35 mouse cellular contexts compared by ENCODE assay signal in genomic region chr9:114999010-114999770, GRCm38 (mm10). TPM values are rescaled to one million over a fixed set of nuclear protein-coding genes. Genes with fewer than 3 reads are reported as not detected.
A peak's percentile ranks its signal among the peaks of the same experiment; 100 is the strongest.
DNase-seq lines count a peak whose midpoint lies in the region; ATAC-seq and TF ChIP-seq lines count a peak whose summit lies in the region.
"Had no signal": no experiment of that assay in that cellular context is flagged by ENCODE, and none has a peak within 500 bp of the region (broad histone marks: within the 10 kb centered on the region; RNA-seq: fewer than 3 reads in every experiment).

No protein-coding gene starts in this region.

- no peak overlapping the region for H3K9ac ChIP-seq in lung, embryonic 14.5 days
- no peak overlapping the region for H3K9ac ChIP-seq in stomach, postnatal 0 days (ENCODE audit: low read length)
- H3K9ac ChIP-seq: hindbrain, embryonic 15.5 days; limb, embryonic 15.5 days; liver, embryonic 13.5 days; midbrain, embryonic 12.5 days; neural tube, embryonic 12.5 days had no signal

- no peaks in the 10 kb centered on the region for H3K4me1 ChIP-seq in lung, embryonic 14.5 days (ENCODE audit: insufficient read depth)
- H3K4me1 ChIP-seq in stomach, postnatal 0 days (replicated peaks; ENCODE audit: control insufficient read depth, insufficient read depth) = no peaks in the 10 kb centered on the region
- H3K4me1 ChIP-seq: hindbrain, embryonic 10.5 days; hindbrain, embryonic 15.5 days; limb, embryonic 10.5 days; limb, embryonic 15.5 days; liver, embryonic 13.5 days; megakaryocyte, embryonic 14.5 days; midbrain, embryonic 12.5 days; neural tube, embryonic 12.5 days had no signal

- TF ChIP-seq CTCF in lung, embryonic 14.5 days (IDR thresholded peaks at IDR 0.05; ENCODE audit: low read depth) = no peak
- TF ChIP-seq CTCF in stomach, postnatal 0 days (IDR thresholded peaks at IDR 0.05; ENCODE audit: low read depth) = no peak

- no peaks in the 10 kb centered on the region for H3K9me3 ChIP-seq in lung, embryonic 14.5 days (ENCODE audit: low read depth, low read length)
- H3K9me3 ChIP-seq in stomach, postnatal 0 days (ENCODE audit: control insufficient read depth, low read length) = no peaks in the 10 kb centered on the region
- H3K9me3 ChIP-seq: hindbrain, embryonic 15.5 days; limb, embryonic 10.5 days; limb, embryonic 15.5 days; liver, embryonic 13.5 days; neural tube, embryonic 12.5 days had no signal

- H3K4me3 ChIP-seq in lung, embryonic 14.5 days (ENCODE audit: low read depth, low read length) = no peak overlapping the region
- no peak overlapping the region for H3K4me3 ChIP-seq in stomach, postnatal 0 days (ENCODE audit: low read depth, low read length)
- H3K4me3 ChIP-seq: hindbrain, embryonic 10.5 days; hindbrain, embryonic 15.5 days; layer of hippocampus, adult 2 months; limb, embryonic 10.5 days; limb, embryonic 15.5 days; liver, embryonic 13.5 days; megakaryocyte, embryonic 14.5 days; midbrain, embryonic 12.5 days; myocyte; neural tube, embryonic 12.5 days had no signal

- H3K27ac ChIP-seq in lung, embryonic 14.5 days (ENCODE audit: low read depth) = no peak overlapping the region
- H3K27ac ChIP-seq in stomach, postnatal 0 days (replicated peaks) = no peak overlapping the region
- H3K27ac ChIP-seq: hindbrain, embryonic 10.5 days; hindbrain, embryonic 15.5 days; layer of hippocampus, adult 2 months; limb, embryonic 10.5 days; limb, embryonic 15.5 days; liver, embryonic 13.5 days; midbrain, embryonic 12.5 days; neural tube, embryonic 12.5 days had no signal

- DNase-seq in lung, embryonic 14.5 days = peak; percentile 20
- no peak for DNase-seq in lung, postnatal 36 days
- DNase-seq in kidney, adult 8-10 months = peak; percentile 52 to 71
- DNase-seq in kidney, postnatal 10 days = peak; percentile 17
- no peak for DNase-seq in stomach, postnatal 0 days (ENCODE audit: low spot score)
- no peak for DNase-seq in gastrocnemius, postnatal 10 days
- no peak for DNase-seq in frontal cortex, postnatal 14 days (ENCODE audit: low spot score in 2 of 2)
- no peak for DNase-seq in right cerebral cortex, postnatal 36 days (ENCODE audit: low spot score in 2 of 2)
- DNase-seq: adrenal gland, postnatal 14 days; cerebellum, adult 11 months; cerebellum, adult 9-10 months; cerebellum, postnatal 36 days; gastrocnemius, postnatal 36 days; heart, adult 18-20 months; layer of hippocampus, postnatal 36 days; liver, embryonic 13.5 days; lung, adult 18-20 months; lung, postnatal 14 days; right cerebral cortex, adult 18-20 months; thymus, adult 18-20 months; thymus, postnatal 25 days had no signal

- TF ChIP-seq EP300 in stomach, postnatal 0 days (optimal IDR thresholded peaks at IDR 0.05) = no peak

- no peaks in the 10 kb centered on the region for H3K36me3 ChIP-seq in lung, embryonic 14.5 days (ENCODE audit: insufficient read depth)
- H3K36me3 ChIP-seq in stomach, postnatal 0 days (ENCODE audit: control insufficient read depth, insufficient read depth, low read length) = no peaks in the 10 kb centered on the region
- H3K36me3 ChIP-seq: hindbrain, embryonic 10.5 days; hindbrain, embryonic 15.5 days; limb, embryonic 10.5 days; limb, embryonic 15.5 days; liver, embryonic 13.5 days; midbrain, embryonic 12.5 days; neural tube, embryonic 12.5 days had no signal

- no peak for ATAC-seq in lung, embryonic 14.5 days (ENCODE audit: insufficient read depth)
- ATAC-seq in stomach, postnatal 0 days (ENCODE audit: low FRiP score, low TSS enrichment) = 0 out of 2 replicates have a peak, but pooled peaks have one; percentile 15
- ATAC-seq: forebrain, embryonic 14.5 days; inflammation-experienced regulatory T-cells, adult 6 months; Patski had no signal

- no peaks in the 10 kb centered on the region for H3K27me3 ChIP-seq in lung, embryonic 14.5 days (ENCODE audit: insufficient read depth, low read length)
- H3K27me3 ChIP-seq in stomach, postnatal 0 days (ENCODE audit: control insufficient read depth, insufficient read depth, low read length) = no peaks in the 10 kb centered on the region
- H3K27me3 ChIP-seq: hindbrain, embryonic 15.5 days; limb, embryonic 15.5 days; liver, embryonic 13.5 days; midbrain, embryonic 12.5 days; neural tube, embryonic 12.5 days; Patski had no signal

- no peak overlapping the region for H3K4me2 ChIP-seq in lung, embryonic 14.5 days
- H3K4me2 ChIP-seq in stomach, postnatal 0 days (replicated peaks; ENCODE audit: low read depth) = no peak overlapping the region
- H3K4me2 ChIP-seq: heart, embryonic 11.5 days; hindbrain, embryonic 15.5 days; limb, embryonic 15.5 days; liver, embryonic 13.5 days; midbrain, embryonic 12.5 days; neural tube, embryonic 12.5 days had no signal

- 67% methylated on average over 6 of the region's 6 CpGs for WGBS in lung, embryonic 14.5 days
- WGBS in stomach, postnatal 0 days = 71% methylated on average over 6 of the region's 6 CpGs

RNA-seq across cellular contexts. Expression of gene Rps27rt, which starts 16.7 kb away (rescaled TPM):
- polyA plus RNA-seq in lung, embryonic 14.5 days (2014; fragmentation: Nextera tagmentation; extraction: Ambion mirVana) = 484 and 540 TPM in 2 replicates
- 682 and 701 TPM in 2 replicates for polyA plus RNA-seq in stomach, postnatal 0 days (2015; fragmentation: Nextera tagmentation; extraction: Ambion mirVana)
- 10 to 100 TPM; 28.1 to 40.6 TPM for total RNA-seq in gastrocnemius, postnatal 10 days (2021)

RNA-seq across cellular contexts. Expression of gene Osbpl10, which starts 20.8 kb away (rescaled TPM):
- 2.4 and 2.5 TPM in 2 replicates for polyA plus RNA-seq in lung, embryonic 14.5 days (2014; fragmentation: Nextera tagmentation; extraction: Ambion mirVana)
- 1.4 and 1.7 TPM in 2 replicates for polyA plus RNA-seq in stomach, postnatal 0 days (2015; fragmentation: Nextera tagmentation; extraction: Ambion mirVana)
- 1 to 10 TPM; 8.7 to 9.6 TPM for total RNA-seq in gastrocnemius, postnatal 10 days (2021)
- total RNA-seq: MEL had no signal
- polyA plus RNA-seq: inflammation-experienced regulatory T-cells, adult 6 months had no signal

Comparison
In these comparisons a context has a peak if more than half of its experiments do, and no peak if none do; other contexts are left out.
1. DNase-seq: peak in lung, embryonic 14.5 days (single experiment), kidney, adult 8-10 months (2 of 2) and kidney, postnatal 10 days (single experiment); none in lung, postnatal 36 days (single experiment), stomach, postnatal 0 days (single experiment), gastrocnemius, postnatal 10 days (single experiment), frontal cortex, postnatal 14 days (0 of 2) and right cerebral cortex, postnatal 36 days (0 of 2).